Mouse (Mus musculus): ENCODE data around the gene Tmem178. TPM values are rescaled to one million over a fixed set of nuclear protein-coding genes. Genes with fewer than 3 reads are reported as not detected.
"Not testable (repeated sequence)": the region's sequence is repeated elsewhere in the genome, so short reads cannot be mapped to it uniquely, and the experiment has no call there.

The Tmem178 gene
- polyA plus RNA-seq, 1 experiment from 2014 or later: 5.4 TPM

DNA sequence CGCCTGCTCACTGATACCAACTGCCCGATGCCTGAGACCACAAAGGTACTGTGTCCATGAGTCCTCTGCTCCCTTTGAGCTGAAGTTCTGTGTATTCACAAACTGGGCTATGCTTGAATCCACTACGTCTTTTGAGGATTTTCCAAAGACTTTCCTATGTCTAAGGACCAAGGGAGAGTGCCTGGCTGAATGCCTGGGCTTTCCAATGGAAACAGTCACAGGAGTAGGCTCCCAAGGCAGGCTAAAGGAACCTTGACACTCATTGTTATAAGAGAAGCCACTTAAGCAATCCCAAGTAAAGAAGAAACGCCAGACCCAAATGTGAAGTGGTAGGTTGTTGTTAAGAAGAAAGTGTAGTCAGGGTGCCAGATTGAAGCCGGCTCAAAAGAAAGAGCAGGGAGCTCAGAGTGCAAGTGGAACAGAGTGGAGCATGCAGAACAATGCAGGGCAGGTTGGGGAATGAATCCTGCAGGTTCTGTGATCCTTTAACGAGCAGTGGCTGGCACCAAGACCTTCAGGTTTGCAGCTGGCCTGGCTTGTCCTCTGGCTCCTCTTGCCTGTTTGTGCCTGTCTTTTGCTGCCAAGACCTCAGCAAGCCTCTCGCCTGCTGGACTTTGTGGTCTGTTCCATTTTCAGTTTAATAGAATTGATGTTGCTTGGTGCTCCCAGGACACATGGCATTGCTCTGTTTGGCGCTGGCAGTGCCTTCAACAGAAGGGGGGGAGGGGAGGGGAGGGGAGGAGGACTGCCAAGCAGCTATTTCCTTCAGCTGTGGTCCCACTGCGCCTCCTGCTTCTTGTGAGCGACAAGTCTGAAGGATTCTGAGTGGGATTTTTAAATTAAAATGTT lies 22.9 kb upstream of the Tmem178 start:
- Histone ChIP-seq H3K4me2 (no peak overlapping the region), H3K9ac (no peak overlapping the region), H3K27ac (replicated peaks) (no peak overlapping the region), H3K36me3 (no peaks in the 10 kb centered on the region), H3K4me3 (no peak overlapping the region), H3K9me3 (peaks cover 3% of the 10 kb centered on the region; the same call in 1 of the 2 replicates), H3K27me3 (replicated peaks) (no peaks in the 10 kb centered on the region), H3K4me1 (peaks cover 24% of the 10 kb centered on the region)
- no peak for ATAC-seq (ENCODE audit: extremely low read depth, insufficient number of reproducible peaks, low FRiP score, low TSS enrichment)
- WGBS: 69% methylated on average over 10 of the region's 10 CpGs

DNA sequence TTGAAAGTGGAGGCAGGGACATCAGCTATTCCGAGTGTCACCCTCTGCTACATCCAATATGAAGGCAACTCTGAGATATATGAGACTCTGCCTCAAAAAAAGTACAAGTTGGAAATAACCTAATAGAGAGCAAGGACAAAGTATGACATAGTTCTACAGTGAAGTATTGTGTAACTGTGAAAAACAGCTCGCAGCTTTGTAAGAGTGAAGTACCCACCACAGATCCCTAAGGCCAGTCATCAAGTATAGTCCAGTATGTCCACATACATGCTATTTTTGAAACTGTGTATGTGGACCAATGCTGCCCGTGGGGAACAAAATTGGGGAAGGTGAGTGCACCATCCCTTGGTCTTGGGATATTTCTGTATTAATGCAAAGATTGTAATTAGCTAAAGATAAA lies 18.9 kb upstream of the Tmem178 start:
- Histone ChIP-seq H3K9ac (no peak overlapping the region), H3K4me3 (no peak overlapping the region), H3K4me1 (peaks cover 11% of the 10 kb centered on the region), H3K27me3 (replicated peaks) (no peaks in the 10 kb centered on the region), H3K36me3 (no peaks in the 10 kb centered on the region), H3K9me3 (no peaks in the 10 kb centered on the region), H3K27ac (replicated peaks) (no peak overlapping the region), H3K4me2 (no peak overlapping the region)
- no peak for ATAC-seq (ENCODE audit: extremely low read depth, insufficient number of reproducible peaks, low FRiP score, low TSS enrichment)
- 77% methylated on average over 3 of the region's 3 CpGs for WGBS

DNA sequence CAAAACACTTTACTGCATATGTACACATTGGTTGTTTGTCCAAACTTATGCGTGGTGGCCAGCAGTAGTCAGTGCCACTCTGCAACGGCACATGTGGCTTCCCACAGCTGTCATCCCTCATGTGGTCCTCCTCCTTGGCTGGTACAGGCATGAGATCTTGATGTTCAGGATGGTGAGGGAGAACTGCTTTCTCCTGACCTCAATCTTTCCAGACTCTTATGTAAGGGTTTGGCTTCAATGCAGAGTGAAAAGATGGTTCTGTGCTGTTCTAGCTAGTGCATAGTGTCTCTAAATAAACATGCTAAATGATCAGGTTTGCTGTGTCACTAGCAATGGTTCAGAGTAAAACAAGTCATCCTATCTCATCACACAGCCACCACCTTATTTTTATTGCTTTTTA lies 17.3 kb upstream of the Tmem178 start:
- Histone ChIP-seq H3K36me3 (no peaks in the 10 kb centered on the region), H3K9ac (no peak overlapping the region), H3K9me3 (no peaks in the 10 kb centered on the region), H3K4me2 (no peak overlapping the region), H3K27ac (replicated peaks) (no peak overlapping the region), H3K4me3 (no peak overlapping the region), H3K4me1 (peaks cover 6% of the 10 kb centered on the region; the same call in 1 of the 2 replicates), H3K27me3 (replicated peaks) (no peaks in the 10 kb centered on the region)
- WGBS: 89% methylated on average over 2 of the region's 2 CpGs
- ATAC-seq (ENCODE audit: extremely low read depth, insufficient number of reproducible peaks, low FRiP score, low TSS enrichment): no peak

DNA sequence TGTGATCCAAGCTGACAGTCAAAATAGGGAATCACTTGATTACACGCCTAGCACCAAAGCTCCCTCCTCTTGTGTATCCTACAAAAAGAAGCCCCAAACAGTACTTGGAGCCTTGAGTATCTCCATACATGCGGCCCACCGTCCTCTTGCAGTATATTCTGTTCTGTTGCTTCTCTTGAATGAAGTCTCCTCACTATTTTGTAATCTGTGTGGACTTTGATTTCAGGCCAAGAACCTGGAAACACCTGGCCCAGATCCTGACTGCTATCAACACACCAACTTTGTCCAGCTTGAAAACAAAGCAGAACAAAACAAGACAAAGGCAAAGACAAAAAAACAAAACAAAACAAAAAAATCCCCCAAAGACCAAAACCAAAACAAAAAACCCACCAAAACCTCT lies 11.7 kb upstream of the Tmem178 start:
- no peak overlapping the region for H3K4me3 ChIP-seq
- peak overlapping the region; percentile 58 for H3K4me2 ChIP-seq
- no peaks in the 10 kb centered on the region for H3K36me3 ChIP-seq
- H3K9me3 ChIP-seq: no peaks in the 10 kb centered on the region
- H3K27ac ChIP-seq (replicated peaks): peak overlapping the region; percentile 82
- no peak overlapping the region for H3K9ac ChIP-seq
- H3K27me3 ChIP-seq (replicated peaks): no peaks in the 10 kb centered on the region
- 78% methylated on average over 3 of the region's 3 CpGs for WGBS
- no peak for ATAC-seq (ENCODE audit: extremely low read depth, insufficient number of reproducible peaks, low FRiP score, low TSS enrichment)
- H3K4me1 ChIP-seq: peaks cover 15% of the 10 kb centered on the region

DNA sequence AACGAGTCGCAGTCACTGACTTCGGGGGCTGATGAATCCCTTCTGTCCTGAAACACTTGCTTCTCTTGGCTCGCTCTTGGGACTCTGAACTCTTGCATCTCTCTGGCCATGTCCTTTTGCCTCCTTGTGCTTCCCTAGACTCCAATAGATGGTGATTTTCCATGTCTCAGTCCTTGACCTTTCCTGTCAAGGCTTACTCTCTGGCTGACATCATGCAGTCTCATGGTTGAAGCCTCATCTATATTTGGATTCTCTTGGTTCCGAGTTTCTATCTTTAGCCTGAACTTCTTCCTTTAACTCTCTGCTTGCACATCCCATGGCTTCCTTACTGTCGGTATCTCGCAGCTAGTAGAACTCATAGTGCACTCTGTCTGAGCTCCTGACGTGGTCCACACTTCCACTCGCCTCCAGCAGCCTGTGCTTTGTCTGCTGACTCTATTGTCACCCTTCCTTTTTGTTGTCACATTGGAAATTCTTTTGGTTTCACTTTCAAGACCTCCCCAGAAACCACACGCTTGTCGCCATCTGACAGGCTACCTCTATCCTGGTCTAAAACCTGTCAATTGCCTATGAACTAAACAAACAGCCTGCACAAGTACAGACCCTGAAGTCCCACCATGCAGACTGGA lies 10.9 kb upstream of the Tmem178 start:
- Histone ChIP-seq H3K4me1 (peaks cover 15% of the 10 kb centered on the region), H3K27me3 (replicated peaks) (no peaks in the 10 kb centered on the region), H3K36me3 (no peaks in the 10 kb centered on the region), H3K4me2 (peak overlapping the region; percentile 58), H3K4me3 (peak overlapping the region; percentile 19), H3K9me3 (no peaks in the 10 kb centered on the region), H3K27ac (replicated peaks) (peak overlapping the region; percentile 82), H3K9ac (no peak overlapping the region)
- 39% methylated on average over 11 of the region's 11 CpGs for WGBS
- ATAC-seq (ENCODE audit: extremely low read depth, insufficient number of reproducible peaks, low FRiP score, low TSS enrichment): no peak

DNA sequence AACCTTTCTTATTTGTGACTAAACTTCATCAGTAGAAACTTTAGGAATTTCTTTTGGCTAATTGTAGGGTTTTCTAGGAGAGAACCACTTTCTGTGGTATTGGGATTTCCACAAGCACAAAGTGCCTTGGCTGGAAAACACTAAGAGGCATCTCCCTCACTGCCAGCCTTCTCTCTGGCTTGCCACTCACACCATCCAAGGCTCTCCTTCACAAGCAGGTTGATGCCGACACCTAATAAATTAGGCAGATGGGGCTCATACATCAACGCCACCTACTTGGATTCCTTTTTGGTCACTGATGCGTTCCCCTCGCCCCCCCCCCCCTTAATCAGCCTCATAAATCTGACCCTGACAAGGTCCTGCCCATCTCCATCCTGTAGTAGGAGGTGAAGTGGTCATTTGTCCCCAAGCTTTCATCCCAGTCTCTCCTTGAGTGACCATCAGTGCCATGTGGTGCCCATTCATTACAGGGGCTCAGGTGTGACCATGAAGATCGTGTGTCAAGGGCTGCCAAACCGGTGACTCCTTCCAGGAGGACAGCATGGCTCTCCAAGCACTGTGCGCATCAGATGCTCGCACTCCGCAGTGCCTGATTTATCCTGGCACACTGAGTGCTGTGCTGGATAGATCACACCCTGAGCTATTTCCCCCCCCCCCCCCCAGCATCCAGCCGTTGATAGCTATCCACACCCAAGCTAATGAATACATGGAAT lies 8.5 kb upstream of the Tmem178 start:
- no peaks in the 10 kb centered on the region for H3K9me3 ChIP-seq
- H3K4me2 ChIP-seq: no peak overlapping the region
- H3K9ac ChIP-seq: no peak overlapping the region
- no peak for ATAC-seq (ENCODE audit: extremely low read depth, insufficient number of reproducible peaks, low FRiP score, low TSS enrichment)
- H3K27me3 ChIP-seq (replicated peaks): no peaks in the 10 kb centered on the region
- H3K4me3 ChIP-seq: no peak overlapping the region
- WGBS: 70% methylated on average over 10 of the region's 10 CpGs
- H3K4me1 ChIP-seq: peaks cover 15% of the 10 kb centered on the region
- no peaks in the 10 kb centered on the region for H3K36me3 ChIP-seq
- H3K27ac ChIP-seq (replicated peaks): no peak overlapping the region

DNA sequence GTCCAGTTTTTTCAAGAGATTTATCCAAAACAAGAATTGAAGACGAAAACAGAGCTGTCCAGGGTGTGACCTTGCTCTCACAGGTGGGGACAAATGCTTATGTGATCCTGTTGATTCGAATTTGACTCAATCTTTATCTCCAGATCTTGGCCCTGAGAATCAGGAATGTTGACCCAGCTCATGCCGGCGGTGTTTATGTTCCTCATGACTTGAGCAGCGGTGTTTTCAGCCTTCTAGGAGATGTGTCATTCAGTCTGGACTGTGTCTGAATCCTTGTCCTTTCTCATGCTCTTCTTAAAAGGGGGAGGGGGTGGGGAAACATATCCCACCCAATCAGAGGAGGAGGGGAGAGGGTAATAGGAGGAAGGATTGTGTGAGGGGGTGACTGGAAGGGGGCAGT lies 7.9 kb upstream of the Tmem178 start:
- ATAC-seq (ENCODE audit: extremely low read depth, insufficient number of reproducible peaks, low FRiP score, low TSS enrichment): no peak
- H3K36me3 ChIP-seq: no peaks in the 10 kb centered on the region
- H3K9ac ChIP-seq: no peak overlapping the region
- no peak overlapping the region for H3K4me3 ChIP-seq
- no peaks in the 10 kb centered on the region for H3K9me3 ChIP-seq
- WGBS: 74% methylated on average over 5 of the region's 5 CpGs
- H3K27me3 ChIP-seq (replicated peaks): no peaks in the 10 kb centered on the region; the same call in 1 of the 2 replicates
- no peak overlapping the region for H3K27ac ChIP-seq (replicated peaks)
- peaks cover 15% of the 10 kb centered on the region for H3K4me1 ChIP-seq
- H3K4me2 ChIP-seq: no peak overlapping the region

DNA sequence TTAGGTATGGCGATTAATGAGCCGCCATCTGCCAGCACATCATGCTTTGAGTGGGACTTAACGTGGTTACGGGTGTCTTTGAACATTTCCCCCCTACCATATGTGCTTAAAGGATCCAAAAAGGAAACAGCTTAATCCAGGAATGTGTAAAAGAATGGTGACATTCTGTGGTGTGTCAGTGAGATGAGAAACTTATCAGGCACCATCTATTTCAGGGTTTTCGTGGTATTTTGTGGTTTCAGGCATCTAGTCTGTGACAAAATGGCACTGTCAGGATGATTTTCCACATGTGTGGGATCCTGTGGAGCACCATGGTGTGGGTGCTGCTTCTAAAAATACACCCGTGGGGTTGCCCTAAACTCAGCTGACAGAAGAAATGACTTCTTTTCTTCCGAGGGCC lies 4.6 kb upstream of the Tmem178 start:
- H3K36me3 ChIP-seq: no peaks in the 10 kb centered on the region
- H3K9ac ChIP-seq: no peak overlapping the region
- peaks cover 26% of the 10 kb centered on the region for H3K27me3 ChIP-seq (replicated peaks)
- no peak for ATAC-seq (ENCODE audit: extremely low read depth, insufficient number of reproducible peaks, low FRiP score, low TSS enrichment)
- H3K4me1 ChIP-seq: 0 out of 2 replicates have a peak, but pooled peaks cover 3% of the 10 kb centered on the region
- WGBS: 72% methylated on average over 7 of the region's 7 CpGs
- no peak overlapping the region for H3K4me3 ChIP-seq
- H3K4me2 ChIP-seq: no peak overlapping the region
- H3K9me3 ChIP-seq: no peaks in the 10 kb centered on the region
- no peak overlapping the region for H3K27ac ChIP-seq (replicated peaks)

DNA sequence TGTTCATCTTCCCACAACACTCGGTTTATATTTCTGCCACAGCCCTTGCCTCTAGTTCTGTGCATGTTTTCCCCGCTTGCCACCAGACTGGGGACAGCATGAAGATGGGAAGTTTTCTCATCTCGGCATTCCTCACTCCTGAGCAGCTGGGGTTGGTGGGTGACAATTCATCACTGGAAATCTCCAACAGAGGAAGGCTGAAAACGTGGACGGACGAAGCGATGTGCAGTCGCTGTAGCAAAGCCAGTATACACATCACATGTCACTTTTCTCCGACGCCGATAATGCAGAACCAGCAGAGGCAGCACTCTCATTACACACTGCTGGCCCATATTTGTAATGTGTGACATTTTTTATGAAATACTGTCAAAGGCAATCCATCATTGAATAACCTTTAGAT lies 2.6 kb upstream of the Tmem178 start:
- Histone ChIP-seq H3K9me3 (no peaks in the 10 kb centered on the region), H3K9ac (no peak overlapping the region), H3K4me2 (no peak overlapping the region), H3K4me3 (no peak overlapping the region), H3K4me1 (peaks cover 5% of the 10 kb centered on the region; the same call in 1 of the 2 replicates), H3K36me3 (no peaks in the 10 kb centered on the region), H3K27ac (replicated peaks) (no peak overlapping the region), H3K27me3 (replicated peaks) (peaks cover 39% of the 10 kb centered on the region)
- WGBS: 59% methylated on average over 11 of the region's 11 CpGs
- ATAC-seq (ENCODE audit: extremely low read depth, insufficient number of reproducible peaks, low FRiP score, low TSS enrichment): no peak

DNA sequence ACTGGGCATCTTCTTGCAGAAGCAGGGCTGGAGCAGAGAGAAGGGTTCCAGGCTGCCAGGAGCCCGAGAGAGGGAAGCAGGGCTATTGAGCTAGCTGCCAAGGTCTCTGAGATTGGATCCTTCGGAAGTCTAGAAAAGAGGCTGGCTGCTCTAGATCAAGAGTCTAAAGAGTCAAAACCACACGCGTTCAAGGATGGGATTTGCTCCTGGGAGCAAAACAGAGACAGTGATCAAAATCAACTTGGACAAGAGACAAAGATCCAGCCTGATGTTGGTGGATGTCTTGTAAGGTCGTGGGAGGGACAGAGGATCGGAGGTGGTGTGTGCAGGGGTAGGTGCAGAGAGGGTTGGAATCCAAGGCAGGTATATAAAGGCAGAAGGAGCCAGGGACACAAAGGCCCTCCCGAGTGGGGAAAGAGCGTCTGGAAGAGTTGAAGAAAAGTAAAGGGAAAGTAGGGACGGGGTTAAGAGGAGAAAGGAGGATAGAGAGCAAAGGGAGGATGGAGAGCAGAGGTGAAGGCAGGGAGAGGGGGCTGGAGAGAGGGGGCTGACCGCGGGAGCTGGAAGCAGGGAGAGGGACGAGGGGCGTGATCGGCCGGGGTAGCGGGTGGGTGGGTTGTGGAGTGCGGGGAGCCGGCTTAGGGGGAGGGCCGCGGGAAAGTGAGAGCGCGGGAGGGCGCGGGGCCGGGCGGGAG lies 450 bp upstream of the Tmem178 start:
- WGBS: 15% methylated on average over 13 of the region's 26 CpGs
- peaks cover 5% of the 10 kb centered on the region; the same call in 1 of the 2 replicates for H3K4me1 ChIP-seq
- ATAC-seq (ENCODE audit: extremely low read depth, insufficient number of reproducible peaks, low FRiP score, low TSS enrichment): no peak
- H3K9ac ChIP-seq: peak overlapping the region; percentile 88
- H3K27me3 ChIP-seq (replicated peaks): peaks cover 52% of the 10 kb centered on the region
- H3K9me3 ChIP-seq: no peaks in the 10 kb centered on the region
- H3K4me3 ChIP-seq: peak overlapping the region; percentile 70
- peak overlapping the region; percentile 25; the same call in 1 of the 2 replicates for H3K27ac ChIP-seq (replicated peaks)
- no peaks in the 10 kb centered on the region for H3K36me3 ChIP-seq
- peak overlapping the region; percentile 95 for H3K4me2 ChIP-seq

DNA sequence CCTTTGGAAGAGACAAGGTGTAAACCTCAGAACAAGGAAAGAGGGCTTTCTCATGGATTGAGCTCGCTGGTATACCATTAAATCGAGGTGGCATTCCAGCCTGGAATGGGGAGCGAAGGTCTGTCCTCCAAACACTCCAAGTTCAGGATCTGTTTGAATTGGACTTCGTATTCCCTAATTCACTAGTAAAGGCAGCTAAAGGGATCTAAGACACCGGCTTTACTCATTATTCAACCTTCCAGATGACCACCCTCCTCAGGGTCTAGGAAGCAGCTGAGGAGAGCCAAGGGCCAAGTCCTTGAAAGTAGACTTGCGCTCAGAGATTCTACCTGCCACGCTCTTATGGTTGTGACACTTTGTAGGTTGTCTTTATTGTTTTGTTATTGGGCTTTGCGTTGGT lies 1.1 kb downstream of the Tmem178 start:
- H3K27ac ChIP-seq (replicated peaks); H3K9me3 ChIP-seq; H3K4me1 ChIP-seq; H3K36me3 ChIP-seq; ATAC-seq (ENCODE audit: extremely low read depth, insufficient number of reproducible peaks, low FRiP score, low TSS enrichment); H3K9ac ChIP-seq: not testable (repeated sequence)
- WGBS: 41% methylated on average over 8 of the region's 8 CpGs
- peaks cover 52% of the 10 kb centered on the region for H3K27me3 ChIP-seq (replicated peaks)
- H3K4me3 ChIP-seq: peak overlapping the region; percentile 34
- peak overlapping the region; percentile 58 for H3K4me2 ChIP-seq

All from heart, embryonic 13.5 days (tissue).